Mouse (Mus musculus) lung, postnatal 0 days (tissue): ENCODE data around the gene Xylt1.

Experiments used
- CTCF ChIP-seq: IDR thresholded peaks from 2 replicates; pipeline ENCODE4 v1.5.1; 2016; ENCODE audit warnings: antibody characterized with exemption, mild to moderate bottlenecking
- EP300 ChIP-seq: IDR thresholded peaks from 2 replicates; pipeline ENCODE4 v1.6.1; 2016; ENCODE audit warnings: antibody characterized with exemption, mild to moderate bottlenecking, control low read depth

DNA sequence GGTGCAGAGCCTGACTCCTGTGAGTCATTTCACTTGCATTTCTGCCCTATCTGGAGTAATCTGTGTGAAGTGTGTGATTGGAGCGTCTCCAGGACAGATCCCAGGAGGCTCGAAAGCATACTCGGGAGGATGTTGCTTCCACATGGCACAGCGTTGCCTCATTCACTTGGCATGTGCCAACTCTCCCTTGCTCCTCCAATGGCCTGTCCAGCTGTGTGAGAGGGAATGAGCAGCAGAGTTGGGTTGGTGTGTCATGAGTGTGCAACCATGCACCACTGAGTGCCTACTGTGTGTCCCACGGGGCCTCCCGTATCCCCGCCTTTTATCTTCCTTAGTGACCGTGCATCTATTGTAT is 34.2 kb downstream of the Xylt1 start:
- no peak for TF ChIP-seq CTCF
- no peak for TF ChIP-seq EP300
